Mouse (Mus musculus): ENCODE data around the gene Smyd3.

DNA sequence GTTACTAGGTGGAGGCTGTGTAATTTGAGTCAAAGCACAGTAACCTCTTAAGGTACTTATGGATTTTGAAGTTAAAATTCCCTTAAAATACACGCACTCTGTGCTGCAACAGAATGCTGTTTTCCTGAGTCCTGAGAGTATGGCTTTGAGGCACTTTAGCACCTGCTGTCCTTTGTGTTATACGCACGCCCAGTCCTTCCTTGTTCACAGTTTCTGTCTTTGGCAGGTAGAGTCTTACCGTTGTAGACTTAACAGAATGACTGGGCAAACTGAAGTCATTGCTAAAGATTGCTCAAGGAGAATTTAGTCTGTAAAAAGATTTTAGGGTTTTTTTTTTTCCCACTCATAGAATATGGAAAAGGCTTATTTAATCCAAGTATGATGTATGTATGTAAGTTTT lies 34.1 kb upstream of the Smyd3 start:
- TF ChIP-seq CTCF (IDR thresholded peaks at IDR 0.05; ENCODE audit: low read depth, low read length), result no peak
- TF ChIP-seq POLR2A (IDR thresholded peaks at IDR 0.05; ENCODE audit: insufficient read depth, low read length), result no peak
